Comparison of ENCODE assay signal across 28 mouse cellular contexts in the genomic region with DNA sequence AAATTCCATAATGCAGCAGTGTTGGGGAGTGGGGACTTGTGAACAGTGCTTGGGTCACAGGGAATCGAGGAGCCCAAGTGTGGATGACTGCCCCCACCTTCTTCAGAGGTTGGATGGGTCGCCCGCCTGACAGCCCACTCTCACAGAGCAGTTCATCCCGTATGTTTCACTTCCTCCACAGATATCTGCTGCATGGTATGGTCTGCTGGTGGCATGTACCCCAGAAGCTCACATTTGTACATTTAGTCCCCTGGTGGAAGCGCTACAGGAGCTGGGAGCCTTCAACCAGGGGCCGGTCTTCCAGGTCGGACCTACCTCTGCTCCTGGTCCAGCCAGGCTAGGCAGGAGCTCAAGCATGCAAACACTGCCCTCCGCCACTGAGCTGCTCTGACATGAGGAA.
DNase-seq lines count a peak whose midpoint lies in the region; ATAC-seq and TF ChIP-seq lines count a peak whose summit lies in the region.
"Had no signal": no experiment of that assay in that cellular context is flagged by ENCODE, and none has a peak within 500 bp of the region (broad histone marks: within the 10 kb centered on the region; RNA-seq: fewer than 3 reads in every experiment).

No protein-coding gene starts in this region.

- ATAC-seq in common myeloid progenitor, adult 5-6 weeks (replicated peaks; ENCODE audit: low read depth, poor library complexity, severe bottlenecking), result peak; percentile 40; the same call in 1 of the 2 replicates
- 0 out of 2 replicates have a peak, but pooled peaks have one; percentile 9 for ATAC-seq in limb, embryonic 13.5 days (ENCODE audit: low FRiP score, low read depth)
- ATAC-seq: forebrain, embryonic 14.5 days; intestine, postnatal 0 days had no signal

- no peak overlapping the region for H3K27ac ChIP-seq in gastrocnemius, adult 2 months
- no peak overlapping the region for H3K27ac ChIP-seq in limb, embryonic 13.5 days
- H3K27ac ChIP-seq in thymus, adult 2 months (ENCODE audit: control insufficient read depth, insufficient read depth, low read length), result no peak overlapping the region
- H3K27ac ChIP-seq: embryonic facial prominence, embryonic 10.5 days; embryonic facial prominence, embryonic 15.5 days; heart, embryonic 10.5 days; heart, embryonic 15.5 days; hindbrain, embryonic 13.5 days; left cerebral cortex, adult 2 months; lung, embryonic 15.5 days; midbrain, embryonic 12.5 days; stomach, embryonic 15.5 days had no signal

- intact Hi-C loops in gastrocnemius, adult 2 months (cut with DNase I), result loop anchor here (5.0 kb wide), 1 partner anchor 50 kb away; no protein-coding TSS in a partner anchor

- no peaks in the 10 kb centered on the region for H3K36me3 ChIP-seq in limb, embryonic 13.5 days
- no peaks in the 10 kb centered on the region for H3K36me3 ChIP-seq in thymus, adult 2 months (ENCODE audit: control insufficient read depth, insufficient read depth, low read length)
- H3K36me3 ChIP-seq: embryonic facial prominence, embryonic 10.5 days; embryonic facial prominence, embryonic 15.5 days; heart, embryonic 10.5 days; heart, embryonic 15.5 days; hindbrain, embryonic 13.5 days; lung, embryonic 15.5 days; midbrain, embryonic 12.5 days; stomach, embryonic 15.5 days had no signal

- peak; percentile 14 for DNase-seq in gastrocnemius, adult 2 months
- DNase-seq in gastrocnemius, adult 18-20 months (ENCODE audit: low spot score), result no peak
- peak; percentile 1 for DNase-seq in right cerebral cortex, postnatal 14 days
- no peak for DNase-seq in right cerebral cortex, postnatal 10 days (ENCODE audit: low spot score in 2 of 2)
- no peak for DNase-seq in thymus, adult 2 months
- no peak for DNase-seq in layer of hippocampus, postnatal 14 days (ENCODE audit: low spot score in 2 of 2)
- DNase-seq: adrenal gland, postnatal 14 days; cerebellum, adult 18-20 months; cerebellum, postnatal 10 days; gastrocnemius, postnatal 10 days; kidney, adult 9 months; kidney, postnatal 14 days; liver; right cerebral cortex, postnatal 25 days; thymus, postnatal 14 days had no signal

- H3K9ac ChIP-seq in limb, embryonic 13.5 days, result no peak overlapping the region
- H3K9ac ChIP-seq: embryonic facial prominence, embryonic 15.5 days; heart, embryonic 15.5 days; hindbrain, embryonic 13.5 days; lung, embryonic 15.5 days; midbrain, embryonic 12.5 days; stomach, embryonic 15.5 days had no signal

- H3K27me3 ChIP-seq in limb, embryonic 13.5 days, result peaks cover 65% of the 10 kb centered on the region
- no peaks in the 10 kb centered on the region for H3K27me3 ChIP-seq in thymus, adult 2 months (ENCODE audit: control insufficient read depth, insufficient read depth, low read length)
- H3K27me3 ChIP-seq: embryonic facial prominence, embryonic 15.5 days; heart, embryonic 15.5 days; lung, embryonic 15.5 days; stomach, embryonic 15.5 days had no signal

- H3K4me1 ChIP-seq in limb, embryonic 13.5 days, result peaks cover 61% of the 10 kb centered on the region
- peaks cover 31% of the 10 kb centered on the region for H3K4me1 ChIP-seq in thymus, adult 2 months (replicated peaks; ENCODE audit: control insufficient read depth, insufficient read depth, low read length)

- no peak overlapping the region for H3K4me3 ChIP-seq in gastrocnemius, adult 2 months
- no peak overlapping the region for H3K4me3 ChIP-seq in limb, embryonic 13.5 days
- H3K4me3 ChIP-seq in thymus, adult 2 months (ENCODE audit: control insufficient read depth, insufficient read depth, low read length), result no peak overlapping the region
- H3K4me3 ChIP-seq: embryonic facial prominence, embryonic 10.5 days; embryonic facial prominence, embryonic 15.5 days; heart, embryonic 10.5 days; heart, embryonic 15.5 days; hindbrain, embryonic 13.5 days; left cerebral cortex, adult 2 months; lung, embryonic 15.5 days; midbrain, embryonic 12.5 days; stomach, embryonic 15.5 days had no signal

- 87% methylated on average over 8 of the region's 8 CpGs for WGBS in limb, embryonic 13.5 days
- 94% methylated on average over 8 of the region's 8 CpGs for WGBS in thymus, adult 2 months

- TF ChIP-seq CTCF in gastrocnemius, adult 2 months (IDR thresholded peaks at IDR 0.05), result no peak
- no peak for TF ChIP-seq CTCF in thymus, adult 2 months (IDR thresholded peaks at IDR 0.05; ENCODE audit: borderline replicate concordance, control insufficient read depth, extremely low read depth, insufficient read depth, low read length, poor library complexity)

- H3K4me2 ChIP-seq in limb, embryonic 13.5 days (replicated peaks), result no peak overlapping the region
- H3K4me2 ChIP-seq: embryonic facial prominence, embryonic 15.5 days; heart, embryonic 15.5 days; hindbrain, embryonic 13.5 days; lung, embryonic 15.5 days; midbrain, embryonic 12.5 days; stomach, embryonic 15.5 days had no signal

- TF ChIP-seq POLR2A in thymus, adult 2 months (IDR thresholded peaks at IDR 0.05; ENCODE audit: control insufficient read depth, extremely low read depth, insufficient read depth, low read length, poor library complexity), result no peak

- H3K9me3 ChIP-seq in limb, embryonic 13.5 days, result no peaks in the 10 kb centered on the region
- H3K9me3 ChIP-seq: embryonic facial prominence, embryonic 10.5 days; embryonic facial prominence, embryonic 15.5 days; heart, embryonic 10.5 days; heart, embryonic 15.5 days; hindbrain, embryonic 13.5 days; lung, embryonic 15.5 days; midbrain, embryonic 12.5 days; stomach, embryonic 15.5 days had no signal

Comparison
In these comparisons a context has a peak if more than half of its experiments do, and no peak if none do; other contexts are left out.
1. DNase-seq: peak in gastrocnemius, adult 2 months (single experiment) and right cerebral cortex, postnatal 14 days (single experiment); none in gastrocnemius, adult 18-20 months (single experiment), right cerebral cortex, postnatal 10 days (0 of 2), thymus, adult 2 months (single experiment) and layer of hippocampus, postnatal 14 days (0 of 2).